Mouse (Mus musculus) cerebellum, adult 9-11 months (tissue): ENCODE measurements around the gene Atg7.

ENCODE experiments used
- DNase-seq: peaks from one replicate; pipeline ENCODE4 v3.0.0; 2022

Gene Atg7

GRCm38 (mm10) chr6:114737181-114737580 lies 94.3 kb downstream of the Atg7 start:
- DNase-seq, result no peak

- DNase-seq, result peak; percentile 16
These were observed 95.2 kb downstream of the Atg7 start for GRCm38 (mm10) chr6:114737931-114738759.

- no peak for DNase-seq
These were observed 95.8 kb downstream of the Atg7 start for GRCm38 (mm10) chr6:114738760-114739112.

GRCm38 (mm10) chr6:114742209-114743003 lies 99.5 kb downstream of the Atg7 start:
- DNase-seq, result no peak

- no peak for DNase-seq
These were observed 100.2 kb downstream of the Atg7 start for GRCm38 (mm10) chr6:114743126-114743525.

- DNase-seq, result no peak
These were observed 100.9 kb downstream of the Atg7 start for GRCm38 (mm10) chr6:114743845-114744244.

- no peak for DNase-seq
These were observed 103.6 kb downstream of the Atg7 start for GRCm38 (mm10) chr6:114746439-114746974.

GRCm38 (mm10) chr6:114748419-114748818 lies 105.5 kb downstream of the Atg7 start:
- DNase-seq, result no peak

- no peak for DNase-seq
These were observed 106.0 kb downstream of the Atg7 start for GRCm38 (mm10) chr6:114748882-114749281.

GRCm38 (mm10) chr6:114758795-114759194 lies 115.9 kb downstream of the Atg7 start:
- DNase-seq, result no peak

- no peak for DNase-seq
These were observed 123.4 kb downstream of the Atg7 start for GRCm38 (mm10) chr6:114766314-114766713.

GRCm38 (mm10) chr6:114767710-114768109 lies 124.8 kb downstream of the Atg7 start:
- no peak for DNase-seq

- no peak for DNase-seq
These were observed 127.4 kb downstream of the Atg7 start for GRCm38 (mm10) chr6:114770337-114770736.

- no peak for DNase-seq
These were observed 128.6 kb downstream of the Atg7 start for GRCm38 (mm10) chr6:114771502-114771901.

GRCm38 (mm10) chr6:114775210-114775609 lies 132.3 kb downstream of the Atg7 start:
- DNase-seq, result no peak

GRCm38 (mm10) chr6:114777872-114778271 lies 135.0 kb downstream of the Atg7 start:
- DNase-seq, result no peak

- DNase-seq, result no peak
These were observed 135.8 kb downstream of the Atg7 start for GRCm38 (mm10) chr6:114778650-114779049.

- DNase-seq, result no peak
These were observed 137.7 kb downstream of the Atg7 start for GRCm38 (mm10) chr6:114780583-114780982.

- DNase-seq, result no peak
These were observed 138.7 kb downstream of the Atg7 start for GRCm38 (mm10) chr6:114781415-114782240.

GRCm38 (mm10) chr6:114782486-114782885 lies 139.6 kb downstream of the Atg7 start:
- no peak for DNase-seq

- no peak for DNase-seq
These were observed 143.6 kb downstream of the Atg7 start for GRCm38 (mm10) chr6:114786461-114786860.

GRCm38 (mm10) chr6:114787606-114788005 lies 144.7 kb downstream of the Atg7 start:
- DNase-seq, result no peak

GRCm38 (mm10) chr6:114788663-114789062 lies 145.8 kb downstream of the Atg7 start:
- no peak for DNase-seq
